Mouse (Mus musculus): ENCODE measurements around the gene Tmco1. TPM values are rescaled to one million over a fixed set of nuclear protein-coding genes. Genes with fewer than 3 reads are reported as not detected.

Gene Tmco1
- polyA plus RNA-seq, 1 experiment from 2014 or later: 69.9 TPM

- peak; percentile 63; the same call in 1 of the 2 replicates for ATAC-seq (ENCODE audit: extremely low read depth, insufficient number of reproducible peaks, low FRiP score, low TSS enrichment)
- H3K4me2 ChIP-seq: peak overlapping the region; percentile 87
- under 1% methylated on average over 45 of the region's 51 CpGs for WGBS
- peak overlapping the region; percentile 91 for H3K4me3 ChIP-seq
- H3K27me3 ChIP-seq (replicated peaks): peaks cover 20% of the 10 kb centered on the region
- H3K9ac ChIP-seq: peak overlapping the region; percentile 93
- H3K36me3 ChIP-seq: no peaks in the 10 kb centered on the region
- peaks cover 44% of the 10 kb centered on the region for H3K4me1 ChIP-seq
- no peaks in the 10 kb centered on the region for H3K9me3 ChIP-seq
- H3K27ac ChIP-seq (replicated peaks): peak overlapping the region; percentile 93
Observed at GRCm38 (mm10) chr1:167284837-167285319, 23.3 kb upstream of the Tmco1 start.

- no peak for ATAC-seq (ENCODE audit: extremely low read depth, insufficient number of reproducible peaks, low FRiP score, low TSS enrichment)
- H3K9ac ChIP-seq: peak within 1 kb of the TSS; percentile 93
- no peaks in the 10 kb centered on the region for H3K36me3 ChIP-seq
- H3K4me1 ChIP-seq: peaks cover 45% of the 10 kb centered on the region
- peaks cover 22% of the 10 kb centered on the region for H3K27me3 ChIP-seq (replicated peaks)
- H3K4me2 ChIP-seq: peak within 1 kb of the TSS; percentile 87
- H3K4me3 ChIP-seq: peak within 1 kb of the TSS; percentile 91
- H3K27ac ChIP-seq (replicated peaks): peak within 1 kb of the TSS; percentile 93
- 0% methylated on average over 2 of the region's 2 CpGs for WGBS
- H3K9me3 ChIP-seq: no peaks in the 10 kb centered on the region
Observed at GRCm38 (mm10) chr1:167285320-167285355, 23.0 kb upstream of the Tmco1 start, which contains the start of gene Uck2. Gene Uck2 (minus strand): TSS chr1:167285320.

GRCm38 (mm10) chr1:167285356-167285755, 22.8 kb upstream of the Tmco1 start:
- H3K27me3 ChIP-seq (replicated peaks): peaks cover 24% of the 10 kb centered on the region
- ATAC-seq (ENCODE audit: extremely low read depth, insufficient number of reproducible peaks, low FRiP score, low TSS enrichment): no peak
- H3K36me3 ChIP-seq: no peaks in the 10 kb centered on the region
- H3K4me2 ChIP-seq: peak overlapping the region; percentile 87
- WGBS: under 1% methylated on average over 8 of the region's 8 CpGs
- H3K27ac ChIP-seq (replicated peaks): peak overlapping the region; percentile 93; the same call in 1 of the 2 replicates
- peak overlapping the region; percentile 91 for H3K4me3 ChIP-seq
- no peaks in the 10 kb centered on the region for H3K9me3 ChIP-seq
- peak overlapping the region; percentile 93 for H3K9ac ChIP-seq
- H3K4me1 ChIP-seq: peaks cover 45% of the 10 kb centered on the region

- peaks cover 26% of the 10 kb centered on the region for H3K27me3 ChIP-seq (replicated peaks)
- no peak overlapping the region for H3K9ac ChIP-seq
- no peak for ATAC-seq (ENCODE audit: extremely low read depth, insufficient number of reproducible peaks, low FRiP score, low TSS enrichment)
- H3K4me3 ChIP-seq: no peak overlapping the region
- H3K9me3 ChIP-seq: no peaks in the 10 kb centered on the region
- no peak overlapping the region for H3K27ac ChIP-seq (replicated peaks)
- H3K4me2 ChIP-seq: no peak overlapping the region
- WGBS: 61% methylated on average over 5 of the region's 5 CpGs
- no peaks in the 10 kb centered on the region for H3K36me3 ChIP-seq
- peaks cover 41% of the 10 kb centered on the region for H3K4me1 ChIP-seq
Observed at GRCm38 (mm10) chr1:167287156-167287555, 21.0 kb upstream of the Tmco1 start.

GRCm38 (mm10) chr1:167288665-167289538, 19.3 kb upstream of the Tmco1 start:
- Histone ChIP-seq H3K27ac (replicated peaks) (no peak overlapping the region), H3K27me3 (replicated peaks) (peaks cover 26% of the 10 kb centered on the region), H3K9ac (no peak overlapping the region), H3K4me2 (no peak overlapping the region), H3K9me3 (no peaks in the 10 kb centered on the region), H3K36me3 (no peaks in the 10 kb centered on the region), H3K4me1 (peaks cover 33% of the 10 kb centered on the region), H3K4me3 (no peak overlapping the region)
- WGBS: 34% methylated on average over 11 of the region's 11 CpGs
- ATAC-seq (ENCODE audit: extremely low read depth, insufficient number of reproducible peaks, low FRiP score, low TSS enrichment): no peak

GRCm38 (mm10) chr1:167289567-167290262, 18.5 kb upstream of the Tmco1 start:
- Histone ChIP-seq H3K9ac (peak overlapping the region; percentile 50), H3K4me1 (peaks cover 33% of the 10 kb centered on the region), H3K36me3 (no peaks in the 10 kb centered on the region), H3K27ac (replicated peaks) (no peak overlapping the region), H3K27me3 (replicated peaks) (peaks cover 26% of the 10 kb centered on the region), H3K4me2 (peak overlapping the region; percentile 37), H3K9me3 (no peaks in the 10 kb centered on the region), H3K4me3 (no peak overlapping the region)
- ATAC-seq (ENCODE audit: extremely low read depth, insufficient number of reproducible peaks, low FRiP score, low TSS enrichment): no peak
- WGBS: 8% methylated on average over 11 of the region's 11 CpGs

- H3K27ac ChIP-seq (replicated peaks): no peak overlapping the region
- ATAC-seq (ENCODE audit: extremely low read depth, insufficient number of reproducible peaks, low FRiP score, low TSS enrichment): no peak
Observed at GRCm38 (mm10) chr1:167290263-167290592, 17.9 kb upstream of the Tmco1 start.

GRCm38 (mm10) chr1:167291610-167292009, 16.6 kb upstream of the Tmco1 start:
- H3K9me3 ChIP-seq: no peaks in the 10 kb centered on the region
- no peak overlapping the region for H3K4me2 ChIP-seq
- no peak overlapping the region for H3K27ac ChIP-seq (replicated peaks)
- peaks cover 26% of the 10 kb centered on the region for H3K4me1 ChIP-seq
- no peak overlapping the region for H3K9ac ChIP-seq
- no peak for ATAC-seq (ENCODE audit: extremely low read depth, insufficient number of reproducible peaks, low FRiP score, low TSS enrichment)
- WGBS: 76% methylated on average over 8 of the region's 8 CpGs
- H3K36me3 ChIP-seq: no peaks in the 10 kb centered on the region
- H3K27me3 ChIP-seq (replicated peaks): peaks cover 26% of the 10 kb centered on the region
- H3K4me3 ChIP-seq: no peak overlapping the region

More at GRCm38 (mm10) chr1:167290263-167290592, 17.9 kb upstream of the Tmco1 start:
- no peak overlapping the region for H3K4me3 ChIP-seq
- H3K4me2 ChIP-seq: peak overlapping the region; percentile 37
- peaks cover 32% of the 10 kb centered on the region for H3K4me1 ChIP-seq
- peak overlapping the region; percentile 50; the same call in 1 of the 2 replicates for H3K9ac ChIP-seq
- H3K27me3 ChIP-seq (replicated peaks): peaks cover 26% of the 10 kb centered on the region
- WGBS: 23% methylated on average over 6 of the region's 6 CpGs
- no peaks in the 10 kb centered on the region for H3K9me3 ChIP-seq
- H3K36me3 ChIP-seq: no peaks in the 10 kb centered on the region

GRCm38 (mm10) chr1:167292447-167292846, 15.7 kb upstream of the Tmco1 start:
- 0 out of 2 replicates have a peak overlapping the region, but pooled peaks have one; percentile 6 for H3K9ac ChIP-seq
- no peaks in the 10 kb centered on the region for H3K9me3 ChIP-seq
- peaks cover 26% of the 10 kb centered on the region for H3K27me3 ChIP-seq (replicated peaks)
- no peak overlapping the region for H3K4me3 ChIP-seq
- no peaks in the 10 kb centered on the region for H3K36me3 ChIP-seq
- no peak for ATAC-seq (ENCODE audit: extremely low read depth, insufficient number of reproducible peaks, low FRiP score, low TSS enrichment)
- peaks cover 26% of the 10 kb centered on the region for H3K4me1 ChIP-seq
- peak overlapping the region; percentile 53 for H3K4me2 ChIP-seq
- WGBS: 10% methylated on average over 11 of the region's 11 CpGs
- no peak overlapping the region for H3K27ac ChIP-seq (replicated peaks)

GRCm38 (mm10) chr1:167295679-167296402, 12.3 kb upstream of the Tmco1 start:
- no peak overlapping the region for H3K9ac ChIP-seq
- no peaks in the 10 kb centered on the region for H3K9me3 ChIP-seq
- no peak for ATAC-seq (ENCODE audit: extremely low read depth, insufficient number of reproducible peaks, low FRiP score, low TSS enrichment)
- no peaks in the 10 kb centered on the region for H3K36me3 ChIP-seq
- H3K4me3 ChIP-seq: no peak overlapping the region
- H3K4me1 ChIP-seq: peaks cover 8% of the 10 kb centered on the region
- no peak overlapping the region for H3K27ac ChIP-seq (replicated peaks)
- WGBS: 64% methylated on average over 13 of the region's 13 CpGs
- H3K27me3 ChIP-seq (replicated peaks): peaks cover 3% of the 10 kb centered on the region; the same call in 1 of the 2 replicates
- H3K4me2 ChIP-seq: no peak overlapping the region

- ATAC-seq (ENCODE audit: extremely low read depth, insufficient number of reproducible peaks, low FRiP score, low TSS enrichment): no peak
- Histone ChIP-seq H3K4me2 (no peak overlapping the region), H3K4me3 (no peak overlapping the region), H3K27me3 (replicated peaks) (peaks cover 7% of the 10 kb centered on the region; the same call in 1 of the 2 replicates), H3K36me3 (no peaks in the 10 kb centered on the region), H3K9me3 (no peaks in the 10 kb centered on the region), H3K9ac (no peak overlapping the region), H3K27ac (replicated peaks) (no peak overlapping the region), H3K4me1 (no peaks in the 10 kb centered on the region)
- 75% methylated on average over 2 of the region's 2 CpGs for WGBS
Observed at GRCm38 (mm10) chr1:167300122-167300521, 8.1 kb upstream of the Tmco1 start.

All from heart, embryonic 13.5 days (tissue).